Mouse (Mus musculus): ENCODE data around the gene Itga9.

The Itga9 gene

DNA sequence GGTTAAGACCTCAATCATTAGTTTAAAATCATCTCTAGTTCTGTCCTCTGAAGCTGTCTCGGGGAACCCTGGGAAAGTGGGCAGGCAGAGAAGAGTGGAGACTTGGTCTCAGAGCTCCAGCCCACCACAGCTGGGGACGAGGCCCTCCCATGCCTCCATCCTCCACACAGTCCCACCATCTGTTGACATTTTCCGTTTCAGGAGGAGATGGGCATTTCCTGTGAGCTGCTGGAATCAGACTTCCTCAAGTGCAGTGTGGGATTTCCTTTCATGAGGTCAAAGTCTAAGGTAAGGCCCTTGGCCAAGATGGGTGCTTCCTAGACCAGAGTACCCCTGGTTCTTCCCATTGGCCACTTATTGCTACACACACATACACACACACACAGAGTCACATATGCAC is 226.0 kb downstream of the Itga9 start:
- DNase-seq: no peak

DNA sequence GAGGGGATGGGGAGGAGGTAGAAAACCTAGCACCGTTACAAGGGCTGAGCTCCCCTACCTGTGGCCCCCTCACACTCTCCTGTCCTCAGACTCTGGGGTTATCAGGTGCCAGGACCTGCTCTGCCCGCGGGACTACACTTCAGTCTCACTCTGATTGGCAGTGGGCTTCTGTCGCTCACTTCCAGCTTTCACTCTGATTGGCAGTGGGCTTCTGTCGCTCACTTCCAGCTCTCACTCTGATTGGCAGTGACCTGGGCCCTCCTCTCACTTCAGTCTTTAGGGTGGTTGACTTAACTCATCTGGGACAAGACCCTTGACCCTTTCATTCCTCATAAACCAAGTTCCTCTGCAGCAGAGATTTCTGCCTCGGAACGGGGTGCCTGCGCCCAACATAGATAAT is 226.9 kb downstream of the Itga9 start:
- DNase-seq: no peak

DNA sequence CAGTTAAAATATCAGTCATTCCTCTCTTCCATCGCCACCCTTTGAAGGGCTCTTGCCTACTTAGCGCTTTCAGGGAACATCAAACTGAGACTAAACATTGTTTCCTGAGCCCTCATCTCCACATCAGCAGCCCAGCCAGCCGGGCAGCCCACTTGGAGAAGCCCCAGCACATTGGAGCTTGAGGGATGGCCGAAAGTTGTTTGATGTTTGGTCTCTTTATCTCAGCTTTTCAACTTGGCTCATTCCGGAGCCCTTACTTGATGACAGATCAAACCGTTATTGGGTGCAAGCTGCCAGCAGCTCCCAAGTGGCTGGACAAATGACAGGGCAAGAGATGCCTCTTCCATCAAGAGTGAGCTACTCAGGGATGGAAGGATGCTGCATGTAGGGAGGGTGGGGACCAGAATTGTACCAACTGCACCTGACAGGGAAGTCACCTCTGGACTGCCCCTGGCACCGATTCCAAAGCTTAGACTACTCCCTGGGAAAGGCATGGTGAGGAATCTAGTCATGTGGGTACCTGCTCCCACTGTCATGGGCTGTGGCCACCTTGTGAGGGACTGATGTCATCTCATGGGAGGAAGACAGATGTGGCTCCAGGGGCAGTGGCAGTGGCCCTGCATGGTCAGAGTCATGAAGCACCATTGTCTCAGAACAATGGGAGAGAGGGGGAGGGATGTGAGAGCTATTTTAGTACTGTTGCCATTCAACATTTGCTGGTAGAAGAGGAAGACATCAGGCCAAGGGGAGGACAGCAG is 232.6 kb downstream of the Itga9 start:
- peak; percentile 85 for DNase-seq

DNA sequence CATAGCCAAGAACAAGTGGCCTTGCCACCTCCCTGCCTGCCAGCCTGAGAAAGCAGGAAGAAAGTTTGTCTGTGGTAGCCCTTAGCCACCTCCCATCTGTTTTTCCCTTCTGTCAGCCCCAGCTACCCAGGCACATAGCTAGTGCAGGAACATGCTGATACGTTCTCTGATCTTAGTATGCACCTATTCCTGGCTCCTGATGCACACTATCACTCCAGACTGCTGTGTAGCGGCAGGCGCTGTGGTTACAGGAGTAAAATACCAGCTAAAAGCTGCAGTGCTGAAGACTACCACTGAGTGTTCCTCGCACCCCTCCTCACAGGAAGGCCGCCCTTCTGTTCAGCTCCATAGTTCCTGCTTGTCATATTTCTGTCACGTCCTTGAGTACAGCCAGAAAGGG is 234.8 kb downstream of the Itga9 start:
- DNase-seq: no peak

DNA sequence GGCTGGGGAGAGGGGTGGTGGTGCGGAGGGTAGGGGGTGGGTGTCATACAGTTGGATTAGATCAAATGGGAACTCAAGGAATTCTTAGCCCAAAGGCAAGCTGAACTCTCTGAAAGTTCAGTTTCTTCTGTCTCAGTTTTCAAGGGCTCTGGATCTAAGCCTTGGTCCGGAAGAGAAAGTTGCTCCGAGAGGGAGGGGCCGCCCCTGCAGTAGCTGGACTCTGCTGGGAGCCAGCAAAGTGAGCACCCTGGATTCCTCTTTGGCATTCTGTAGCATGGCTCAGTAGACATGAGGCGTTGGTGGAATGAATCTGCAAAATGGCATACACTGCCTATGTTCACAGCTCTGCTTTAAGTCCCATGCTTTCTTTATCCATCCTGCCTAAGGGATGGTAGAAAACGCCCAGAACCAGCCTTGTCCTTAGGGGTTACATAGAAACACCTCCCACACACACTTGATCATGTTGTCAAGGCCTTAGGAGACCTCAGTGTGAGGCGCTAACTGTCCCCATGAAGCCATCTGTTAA is 235.5 kb downstream of the Itga9 start:
- DNase-seq: peak; percentile 35

DNA sequence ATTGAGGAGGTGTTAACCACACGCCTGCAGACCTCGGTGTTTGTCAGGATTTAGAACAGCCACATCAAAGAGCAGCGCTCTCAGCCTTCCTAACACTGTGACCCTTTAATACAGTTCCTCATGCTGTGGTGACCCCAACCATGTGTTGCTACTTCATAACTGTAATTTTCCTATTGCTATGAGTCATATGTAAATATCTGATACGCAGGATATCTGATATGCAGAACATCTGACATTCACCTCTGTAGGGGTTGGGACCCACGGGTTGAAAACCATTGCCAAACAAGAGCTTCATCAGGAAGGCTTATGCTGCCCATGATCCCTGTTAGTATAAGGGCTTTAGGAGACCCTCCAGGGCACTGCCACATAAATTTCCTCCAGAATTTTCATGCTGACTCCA is 237.2 kb downstream of the Itga9 start:
- no peak for DNase-seq

DNA sequence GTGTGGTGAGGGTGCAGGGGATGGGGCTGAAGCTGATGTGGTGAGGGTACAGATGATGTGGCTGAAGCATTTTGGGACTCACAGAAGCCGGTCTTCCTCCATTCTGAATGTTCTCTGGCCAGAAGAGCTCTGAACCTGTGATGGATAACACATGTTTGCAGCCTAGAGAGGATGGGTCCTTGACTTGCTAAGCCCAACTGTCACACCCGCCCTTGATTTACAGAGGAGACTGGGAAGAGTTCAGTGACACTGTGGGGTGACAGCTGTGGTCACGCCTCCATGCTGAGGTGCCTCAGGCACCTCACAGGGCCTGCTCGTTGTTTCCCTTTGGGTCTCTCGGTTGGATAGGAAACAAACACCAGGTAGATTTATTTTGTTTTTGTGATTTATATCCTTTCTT is 238.5 kb downstream of the Itga9 start:
- DNase-seq: no peak

DNA sequence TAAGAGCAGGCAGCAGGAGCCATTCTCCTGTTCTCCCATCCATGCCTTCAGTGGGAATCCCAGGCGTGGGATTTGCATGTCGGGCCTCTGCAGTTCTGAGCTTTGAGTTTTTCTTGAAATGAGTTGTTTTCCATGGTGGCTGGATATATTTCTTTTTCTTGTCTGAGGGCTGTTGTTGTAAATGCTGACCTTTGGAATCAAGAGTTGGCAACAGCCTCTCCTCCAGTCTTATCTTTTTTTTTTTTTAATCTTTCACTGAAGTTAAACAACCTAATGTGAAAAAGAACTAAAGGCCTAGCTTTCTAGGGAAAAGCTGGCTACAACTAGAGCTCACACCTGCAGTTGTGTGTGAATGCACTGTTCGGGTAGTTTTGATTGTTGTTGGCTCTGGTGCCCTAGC is 240.3 kb downstream of the Itga9 start:
- no peak for DNase-seq

DNA sequence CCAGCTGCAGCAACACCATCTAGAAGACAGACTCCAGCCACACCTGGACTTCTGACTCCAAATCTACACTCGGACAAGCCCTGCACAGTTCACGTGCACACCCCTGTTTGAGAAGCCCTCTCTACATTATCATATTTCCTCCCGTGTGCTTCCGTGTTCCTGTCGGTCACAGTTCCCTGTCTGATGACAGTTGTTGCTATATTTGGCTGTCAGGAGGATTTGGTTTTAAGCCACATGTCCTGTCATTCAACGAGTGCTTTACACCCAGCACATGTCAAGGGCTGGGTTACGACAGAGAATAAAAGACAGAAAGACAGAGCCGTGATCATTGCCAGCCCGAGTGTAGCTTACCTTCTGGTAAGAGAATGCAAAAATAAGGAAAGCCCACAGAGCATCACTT is 250.2 kb downstream of the Itga9 start:
- no peak for DNase-seq

DNA sequence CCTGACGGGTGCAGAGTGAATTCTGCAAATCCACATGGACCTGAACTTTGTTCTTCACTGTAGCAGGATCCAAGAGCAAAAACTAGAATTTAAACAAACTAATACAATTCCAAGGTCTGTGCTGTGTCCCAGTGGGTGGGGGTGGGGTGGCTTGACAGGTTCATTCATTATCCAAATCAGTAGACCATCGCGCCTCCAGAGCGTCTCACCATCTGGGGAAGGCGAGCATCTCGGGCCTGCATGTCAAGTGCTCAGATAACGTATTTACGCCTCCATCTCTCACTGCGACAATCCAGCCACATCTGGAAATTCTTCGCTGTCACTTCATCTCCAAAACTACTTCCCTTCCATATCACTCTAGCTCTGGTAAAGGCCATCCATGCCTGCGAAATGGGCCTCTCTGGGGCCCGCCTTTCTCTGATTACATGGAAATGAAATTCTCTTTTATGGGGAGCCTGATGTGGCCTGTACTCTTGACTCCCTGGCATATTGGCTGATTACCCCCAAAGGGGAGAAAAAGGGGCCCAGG is 254.2 kb downstream of the Itga9 start:
- no peak for DNase-seq

DNA sequence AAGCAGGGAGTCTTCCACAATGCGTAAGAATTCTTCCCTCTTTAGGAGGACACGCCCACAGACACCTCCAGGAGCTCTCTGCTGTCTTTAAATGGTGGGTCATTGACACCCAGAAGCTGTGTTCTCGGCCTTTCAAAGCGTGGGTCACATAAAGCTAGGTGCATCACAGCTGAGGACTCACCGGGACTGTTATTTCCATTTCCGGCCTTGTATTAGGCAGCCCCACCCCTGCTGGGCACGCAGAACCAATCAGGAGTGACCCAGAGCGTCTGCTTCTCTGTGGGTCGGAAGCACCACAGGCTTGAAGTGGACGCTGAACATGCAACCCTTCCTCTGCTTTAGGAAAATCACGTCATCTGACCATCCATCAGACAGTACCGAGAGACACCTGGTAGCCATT is 255.7 kb downstream of the Itga9 start:
- DNase-seq: no peak

DNA sequence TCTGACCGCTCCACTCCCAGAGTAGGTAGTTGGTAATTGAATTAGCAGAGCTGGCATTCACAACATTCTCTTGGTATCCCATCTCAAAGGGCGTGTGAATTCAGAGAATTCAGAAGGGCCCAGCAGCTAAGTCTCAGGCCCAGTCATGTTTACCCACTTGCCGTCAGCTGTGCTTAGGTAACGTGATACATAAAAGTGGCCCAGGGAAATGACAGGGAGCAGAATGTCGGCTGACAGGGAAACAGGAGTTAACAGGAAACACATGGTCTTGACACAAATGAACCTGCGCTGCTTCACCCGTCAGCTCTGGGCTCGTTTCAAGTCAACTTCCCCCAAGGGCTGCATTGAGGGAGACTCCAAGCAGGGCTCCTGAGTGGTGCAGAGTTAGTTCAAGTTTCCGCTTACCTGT is 256.4 kb downstream of the Itga9 start:
- DNase-seq: no peak

DNA sequence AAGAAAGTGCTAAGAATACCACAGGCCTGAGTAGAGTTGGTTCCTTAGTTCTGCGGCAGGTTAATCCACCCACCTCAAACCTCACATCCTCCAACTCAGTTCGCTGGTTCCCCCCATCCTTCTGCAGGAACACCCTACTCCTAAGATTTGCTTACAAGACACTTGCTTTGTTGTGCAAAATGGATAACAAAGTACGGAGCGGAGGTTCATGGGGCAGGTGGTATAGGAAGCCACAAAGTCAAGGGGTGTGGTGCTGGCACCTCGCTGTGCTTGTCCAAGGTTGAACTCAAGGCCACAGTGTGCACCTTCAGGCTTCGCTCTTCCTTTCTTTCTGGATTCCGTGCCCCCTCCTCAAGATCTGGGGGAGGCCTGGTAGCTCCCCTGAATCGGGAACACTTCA is 257.0 kb downstream of the Itga9 start:
- DNase-seq: no peak

DNA sequence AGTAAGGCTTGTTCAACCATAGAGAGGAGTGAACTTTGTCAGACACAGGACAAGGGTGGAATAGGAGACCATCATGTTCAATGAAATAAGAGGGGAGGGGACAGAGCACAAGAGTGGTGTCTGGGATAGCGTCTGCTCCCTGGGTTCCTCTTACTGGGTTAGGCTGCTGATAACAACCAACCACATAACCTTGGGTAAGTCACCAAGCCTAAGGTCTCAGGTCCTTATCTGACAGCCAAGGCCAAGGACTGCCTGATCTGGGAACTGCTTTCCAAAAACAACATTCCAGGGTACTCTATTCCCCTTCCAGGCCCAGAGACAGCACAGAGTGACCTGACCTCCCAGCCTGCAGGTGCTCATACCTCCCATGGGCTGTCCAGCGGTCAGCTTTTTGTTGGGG is 260.5 kb downstream of the Itga9 start:
- DNase-seq: no peak

DNA sequence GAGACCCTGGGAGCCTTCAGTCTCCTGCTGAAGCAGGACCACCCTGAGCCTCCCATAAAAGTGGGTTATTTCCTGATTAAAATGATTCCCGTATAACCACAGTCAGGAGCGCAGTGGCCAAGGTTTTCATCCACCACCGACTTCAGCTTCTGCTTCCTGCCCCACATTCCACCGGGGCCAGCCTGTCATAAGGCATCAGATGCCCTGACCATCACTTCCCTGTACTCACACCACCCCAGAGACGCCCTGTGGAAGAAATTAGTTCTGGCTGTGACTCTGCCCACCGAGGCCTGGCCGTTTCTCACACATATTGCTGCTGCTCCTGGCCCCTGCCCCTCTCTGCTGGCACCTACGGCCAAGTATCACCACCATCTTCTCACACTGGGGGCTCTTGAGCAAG is 261.4 kb downstream of the Itga9 start:
- no peak for DNase-seq

DNA sequence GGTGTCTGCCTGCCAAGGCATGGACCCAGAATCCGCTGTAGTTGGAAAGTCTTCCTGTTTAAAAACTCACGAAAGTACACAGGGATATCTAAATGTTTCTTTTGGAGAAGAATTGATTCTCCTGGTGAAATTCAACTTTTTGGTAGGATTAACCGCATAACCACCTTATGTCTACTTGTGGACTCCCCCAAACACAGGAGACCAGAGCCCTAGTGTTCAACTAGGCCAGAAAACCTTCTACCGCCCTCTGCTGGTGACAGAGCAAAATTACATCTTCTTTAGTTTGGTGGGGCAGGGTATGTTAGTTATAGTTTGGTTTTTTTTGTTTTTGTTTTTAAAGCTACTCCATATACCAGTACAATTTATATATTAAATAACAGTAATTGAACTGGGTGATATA is 264.6 kb downstream of the Itga9 start:
- peak; percentile 76 for DNase-seq

DNA sequence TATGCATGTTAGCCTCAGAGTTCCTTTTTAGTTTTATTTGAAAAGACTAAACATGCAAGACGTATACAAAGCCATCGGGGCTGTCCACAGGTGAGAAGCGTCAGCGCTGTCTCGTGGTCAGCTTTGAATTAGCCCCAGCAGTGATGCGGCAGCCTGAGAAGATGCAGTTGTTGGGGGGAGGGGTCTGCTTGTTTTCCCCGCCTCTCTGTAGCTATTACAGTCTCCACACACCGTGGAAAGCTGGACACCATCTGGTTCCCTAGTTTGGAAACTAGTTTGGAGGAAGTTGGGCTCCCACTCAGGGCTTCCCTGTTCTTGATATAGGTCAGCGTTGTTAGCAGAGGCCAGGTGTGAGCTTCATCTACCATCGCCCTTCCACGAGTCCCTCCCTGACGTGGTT is 266.5 kb downstream of the Itga9 start:
- DNase-seq: no peak

DNA sequence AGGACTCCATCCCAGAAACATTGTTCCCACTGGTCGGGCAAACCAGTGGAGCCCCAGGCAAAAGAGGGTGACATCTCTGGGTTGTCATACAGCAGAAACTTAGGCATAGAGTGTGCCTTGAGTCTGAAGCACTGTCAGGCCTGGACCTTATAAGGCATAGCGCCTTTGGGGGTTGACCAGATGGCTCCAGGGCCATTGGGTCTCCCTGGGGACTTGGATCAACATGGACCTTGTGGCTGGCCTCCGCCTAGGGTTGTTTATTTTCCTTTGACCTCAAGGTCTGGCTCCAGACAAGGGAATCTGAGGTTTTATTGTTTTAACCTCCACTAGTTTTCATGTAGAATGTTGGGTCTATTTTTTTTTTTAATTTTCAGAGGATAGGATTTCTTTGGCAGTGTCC is 267.1 kb downstream of the Itga9 start:
- DNase-seq: no peak

DNA sequence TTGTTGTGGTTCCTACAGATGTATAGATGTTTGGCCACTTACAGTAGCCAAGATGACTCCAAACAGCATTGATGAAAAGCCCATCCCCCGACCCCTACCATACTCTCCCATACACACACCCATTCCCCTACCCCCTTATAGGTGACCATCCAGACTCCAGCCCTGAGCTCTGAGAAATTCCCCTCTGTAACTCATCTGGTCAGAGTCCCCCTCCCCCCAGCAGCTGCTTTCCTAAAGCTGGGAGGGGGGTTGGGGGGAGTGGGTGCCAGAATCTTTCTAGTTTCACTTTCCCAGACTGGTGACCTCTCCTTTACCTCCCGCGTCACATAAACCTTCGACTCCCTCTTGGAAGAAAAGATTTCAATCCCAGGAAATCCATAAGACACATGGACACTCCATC is 269.2 kb downstream of the Itga9 start:
- DNase-seq: no peak

DNA sequence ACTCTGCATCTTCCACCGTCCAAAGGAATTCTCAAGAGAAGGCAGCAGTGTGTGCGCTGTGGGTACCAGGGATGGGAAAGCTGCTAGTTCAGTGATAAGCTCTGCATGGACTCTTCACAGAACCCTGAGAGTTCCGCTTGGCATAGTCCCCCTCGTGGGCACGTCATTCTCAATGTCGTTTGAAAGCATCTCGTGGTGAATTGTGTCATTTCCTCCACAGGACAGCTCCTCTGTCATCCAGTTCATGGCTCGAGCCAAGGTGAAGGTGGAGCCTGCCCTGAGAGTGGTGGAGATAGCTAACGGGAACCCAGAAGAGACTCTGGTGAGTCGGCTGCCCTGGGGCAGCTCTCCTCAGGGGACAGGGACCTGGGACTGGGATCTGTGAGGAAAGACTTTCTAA is 270.4 kb downstream of the Itga9 start:
- DNase-seq: peak; percentile 55

DNA sequence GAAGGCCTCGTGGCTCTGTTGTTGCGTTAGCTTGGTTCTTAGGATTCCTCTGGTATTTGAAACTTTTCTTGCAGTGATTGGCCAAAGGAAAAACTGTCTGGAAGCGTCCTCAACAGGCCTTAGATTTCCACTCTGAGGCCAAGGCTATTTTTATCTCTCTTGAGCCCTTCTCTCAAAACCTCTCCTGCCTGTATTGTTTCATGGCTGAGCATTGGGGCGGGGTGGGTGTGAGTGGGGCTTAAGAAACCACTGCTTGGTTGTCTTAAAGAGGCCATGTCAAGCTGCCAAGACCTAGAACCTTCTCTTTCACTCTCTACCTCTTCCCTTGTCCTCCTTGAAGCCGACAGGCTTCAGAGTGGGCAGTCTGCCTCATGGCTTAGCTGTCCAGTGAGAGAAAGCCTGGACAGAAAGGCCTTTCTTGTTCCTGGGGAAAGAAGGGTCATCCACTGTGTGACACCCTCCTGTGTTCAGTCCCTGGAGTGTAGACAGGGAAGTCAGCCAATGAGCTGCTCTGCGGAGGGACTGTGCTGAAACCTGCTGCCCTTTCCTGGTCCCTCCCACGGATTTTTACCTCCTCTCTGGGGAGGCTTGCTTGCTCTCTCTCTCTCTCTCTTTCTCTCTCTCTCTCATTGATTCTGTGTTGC is 271.0 kb downstream of the Itga9 start:
- DNase-seq: peak; percentile 77

DNA sequence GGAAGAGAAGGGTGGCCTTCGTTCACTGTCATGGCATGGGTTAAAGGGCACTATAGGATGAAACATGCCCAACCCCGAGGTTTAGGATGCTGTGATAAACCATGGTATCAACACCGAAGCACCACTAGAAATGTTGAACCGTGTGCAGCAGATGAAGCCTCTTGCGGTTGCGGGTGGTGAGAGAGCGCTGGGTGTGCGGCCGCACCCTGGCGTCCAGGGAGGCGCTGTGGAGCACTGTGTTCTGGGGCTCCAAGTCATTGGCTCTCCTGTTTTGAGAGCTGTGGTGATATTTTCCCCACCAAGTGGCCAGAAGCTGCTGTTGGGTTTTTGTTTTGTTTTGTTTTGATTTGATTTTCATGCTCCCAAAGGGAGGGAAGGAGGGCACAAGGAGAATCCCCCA is 272.1 kb downstream of the Itga9 start:
- DNase-seq: no peak

DNA sequence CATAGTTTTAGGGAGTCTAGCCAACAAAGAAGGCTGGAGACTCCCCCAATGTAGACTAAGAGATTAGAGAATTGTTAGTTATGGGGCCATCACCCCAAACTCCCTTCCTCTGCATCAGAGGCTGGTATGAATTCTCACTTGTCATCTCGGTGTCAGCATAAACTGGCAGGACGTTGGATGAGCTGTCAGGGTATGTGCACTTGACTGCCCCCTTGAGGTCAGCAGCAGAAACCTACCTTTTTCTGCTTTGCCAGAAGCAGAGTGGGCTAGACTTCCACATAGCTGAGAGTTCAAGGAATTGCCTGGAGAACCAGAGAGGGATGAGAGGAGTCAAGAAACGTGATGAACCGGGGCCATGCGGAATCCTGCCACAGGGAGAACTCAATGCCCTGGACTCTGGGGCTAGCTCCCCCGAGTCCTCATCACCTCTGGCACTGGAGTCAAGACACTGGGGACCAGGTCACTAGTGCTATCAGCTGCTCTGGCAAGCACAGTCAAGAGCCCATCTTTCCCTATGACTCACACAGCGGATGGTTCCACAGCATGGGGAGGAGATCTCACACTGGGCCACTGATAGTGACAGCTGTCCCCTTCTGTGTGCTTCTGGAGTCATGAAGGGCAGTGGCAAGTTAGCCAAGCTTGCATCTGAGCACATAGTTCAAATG is 274.9 kb downstream of the Itga9 start:
- peak; percentile 43 for DNase-seq

DNA sequence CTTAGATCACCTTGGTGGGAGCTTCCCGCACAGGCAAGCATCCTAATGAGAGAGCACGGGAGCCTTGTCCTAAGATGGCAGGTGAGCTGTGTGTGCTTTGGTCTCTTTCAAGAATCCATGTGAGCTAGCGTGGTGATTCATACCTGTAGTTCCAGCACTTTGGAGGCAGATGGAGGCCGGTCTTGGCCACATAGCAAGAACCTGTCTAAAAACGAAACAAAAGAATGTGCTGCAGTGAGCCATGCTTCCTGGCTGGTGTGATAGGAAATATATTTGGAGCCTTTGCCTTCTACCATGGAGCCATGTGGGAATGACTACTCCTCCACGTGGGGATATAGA is 275.4 kb downstream of the Itga9 start:
- no peak for DNase-seq
